Mouse (Mus musculus): ENCODE data around the gene Acyp1. TPM values are rescaled to one million over a fixed set of nuclear protein-coding genes. Genes with fewer than 3 reads are reported as not detected.

Acyp1 gene
- total RNA-seq, 2 experiments from 2014 or later: 32.9 to 37.4 TPM

DNA sequence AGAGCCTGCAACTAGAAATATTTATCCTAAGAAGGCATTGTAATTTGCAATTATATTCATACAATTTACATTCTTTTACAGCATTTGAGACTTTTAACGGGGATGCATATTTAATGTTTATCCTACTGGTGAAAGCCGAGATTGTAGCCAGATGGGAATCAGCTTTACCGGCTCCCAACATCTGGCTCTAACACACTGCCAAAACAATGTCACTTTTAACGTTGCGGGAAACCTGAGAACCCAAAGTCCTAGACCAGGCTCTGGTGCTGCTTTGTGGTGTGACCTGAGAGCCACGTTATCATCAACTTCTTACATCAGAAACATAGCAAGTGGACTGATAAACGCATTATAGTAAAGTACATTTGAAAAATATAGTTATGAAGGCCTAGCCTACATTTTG lies 23.3 kb downstream of the Acyp1 start:
- no peak overlapping the region for H3K4me3 ChIP-seq
- TF ChIP-seq CTCF (IDR thresholded peaks at IDR 0.05): no peak
- intact Hi-C loops (cut with DNase I): no loop called here
- H3K27ac ChIP-seq: no peak overlapping the region
- DNase-seq (ENCODE audit: extremely low spot score in 1 of 2, low spot score in 2 of 2): no peak

DNA sequence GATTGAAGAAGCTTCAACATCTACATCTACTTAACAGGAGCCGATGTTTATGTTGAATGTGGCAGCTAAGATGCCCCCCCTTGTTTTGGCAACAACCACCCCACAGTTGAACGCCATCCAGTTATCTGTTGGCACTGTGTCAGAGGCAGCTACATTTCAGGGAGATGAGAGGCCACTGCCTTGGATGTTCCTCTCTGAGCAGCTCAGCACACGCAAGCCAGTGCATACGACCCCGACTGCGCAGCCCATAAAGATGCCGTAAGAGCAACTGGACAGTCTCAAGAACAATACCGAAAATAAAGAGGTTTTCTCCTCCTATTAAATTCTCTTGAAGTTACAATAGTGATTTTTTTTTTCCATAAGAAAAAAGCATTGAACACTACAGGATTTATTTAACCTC lies 23.7 kb downstream of the Acyp1 start:
- no peak for DNase-seq (ENCODE audit: extremely low spot score in 1 of 2, low spot score in 2 of 2)
- intact Hi-C loops (cut with DNase I): no loop called here
- no peak for TF ChIP-seq CTCF (IDR thresholded peaks at IDR 0.05)
- no peak overlapping the region for H3K27ac ChIP-seq
- no peak overlapping the region for H3K4me3 ChIP-seq

- peak in 1 of 2 experiments; percentile 13 for DNase-seq (ENCODE audit: extremely low spot score in 1 of 2, low spot score in 2 of 2)
- H3K4me3 ChIP-seq: no peak overlapping the region
- intact Hi-C loops (cut with DNase I): no loop called here
- H3K27ac ChIP-seq: no peak overlapping the region
- no peak for TF ChIP-seq CTCF (IDR thresholded peaks at IDR 0.05)
These were observed 25.0 kb downstream of the Acyp1 start for GRCm38 (mm10) chr12:85263190-85263589.

DNA sequence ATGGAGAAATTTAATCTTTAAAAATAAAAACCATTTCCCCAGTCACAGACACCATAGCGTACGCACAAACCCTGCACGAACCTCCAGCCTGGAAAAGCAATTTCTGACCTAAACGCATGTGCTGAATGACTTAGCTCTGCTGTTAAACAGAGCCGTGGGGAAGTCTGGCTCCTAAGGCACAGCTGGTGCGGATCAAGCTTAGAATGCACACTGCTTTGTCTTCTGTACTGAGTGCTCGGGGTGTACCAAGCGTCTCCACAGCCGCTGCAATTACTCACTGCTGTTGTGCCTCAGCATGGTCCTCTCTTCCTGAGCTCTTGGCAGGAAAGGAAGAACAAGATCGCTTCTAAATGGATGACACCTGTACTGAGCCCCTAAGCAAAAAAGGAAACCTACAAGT lies 25.7 kb downstream of the Acyp1 start:
- intact Hi-C loops (cut with DNase I): no loop called here
- Histone ChIP-seq H3K27ac (no peak overlapping the region), H3K4me3 (no peak overlapping the region)
- DNase-seq (ENCODE audit: extremely low spot score in 1 of 2, low spot score in 2 of 2): no peak
- TF ChIP-seq CTCF (IDR thresholded peaks at IDR 0.05): no peak

DNA sequence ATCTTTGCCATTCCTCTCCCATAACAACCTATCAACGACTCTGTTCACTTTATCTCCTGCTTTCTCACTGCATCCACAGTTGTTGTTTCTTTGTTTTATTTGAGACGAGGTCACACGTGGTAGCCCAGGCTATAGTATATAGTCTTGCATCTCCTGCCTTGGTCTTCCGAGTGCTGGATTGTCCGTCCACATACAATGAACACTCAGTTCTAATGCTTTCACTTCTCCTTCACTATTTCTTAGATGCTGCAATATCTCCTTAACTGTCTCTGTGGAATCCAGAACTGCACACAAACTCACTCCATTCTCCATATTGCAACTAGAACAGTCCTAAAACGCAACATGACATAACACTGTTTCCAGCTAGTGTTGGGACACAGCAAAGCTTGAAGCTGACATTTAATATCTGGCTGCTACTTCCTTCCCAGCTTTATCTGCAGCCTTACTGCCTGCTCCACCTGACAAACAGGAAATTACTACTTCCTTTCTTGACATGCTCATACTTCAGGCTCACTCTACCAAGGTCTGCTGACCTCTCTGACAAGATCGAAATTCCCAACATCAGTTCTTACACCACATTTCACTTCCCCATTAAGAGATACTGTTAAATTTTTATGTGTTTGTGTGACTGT lies 31.1 kb downstream of the Acyp1 start:
- no peak for TF ChIP-seq CTCF (IDR thresholded peaks at IDR 0.05)

DNA sequence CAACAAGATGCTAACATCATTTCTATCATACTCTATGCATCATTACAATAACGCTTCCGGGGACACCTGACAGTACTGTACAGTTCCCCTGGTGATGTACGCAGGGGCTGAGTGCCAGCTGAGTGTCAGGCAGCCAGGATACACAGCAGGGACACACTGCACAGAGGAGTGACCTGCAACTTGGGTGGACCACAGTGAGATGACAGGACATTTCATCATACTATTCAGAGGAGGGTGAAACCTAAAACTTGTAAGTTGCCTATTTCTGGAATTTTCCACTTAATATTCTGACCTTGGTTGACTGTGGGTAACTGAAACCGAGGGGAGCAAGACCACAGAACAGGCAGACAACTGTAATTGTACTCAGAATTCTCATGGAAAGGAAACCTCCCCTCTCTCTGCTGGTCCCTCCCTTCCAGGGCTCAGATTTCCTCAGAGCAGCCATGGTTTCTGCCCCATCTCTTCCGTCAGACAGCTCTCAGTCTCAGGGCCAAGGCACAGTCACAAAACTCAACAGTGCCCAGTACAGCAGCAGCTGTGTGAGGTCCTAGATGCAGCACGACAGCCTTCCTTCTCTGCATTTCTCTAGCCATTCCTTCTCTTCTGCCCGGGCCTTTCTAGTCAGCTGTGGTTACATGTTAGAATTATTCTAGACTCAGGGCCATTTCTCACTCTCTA lies 32.0 kb downstream of the Acyp1 start:
- no peak for TF ChIP-seq CTCF (IDR thresholded peaks at IDR 0.05)
- intact Hi-C loops (cut with DNase I): no loop called here
- DNase-seq (ENCODE audit: extremely low spot score in 1 of 2, low spot score in 2 of 2): no peak
- H3K27ac ChIP-seq: no peak overlapping the region
- no peak overlapping the region for H3K4me3 ChIP-seq

More for the DNA sequence above, 31.1 kb downstream of the Acyp1 start:
- Histone ChIP-seq H3K27ac (no peak overlapping the region), H3K4me3 (no peak overlapping the region)
- intact Hi-C loops (cut with DNase I): no loop called here
- no peak for DNase-seq (ENCODE audit: extremely low spot score in 1 of 2, low spot score in 2 of 2)

GRCm38 (mm10) chr12:85252083-85252482 lies 36.2 kb downstream of the Acyp1 start:
- DNase-seq (ENCODE audit: extremely low spot score in 1 of 2, low spot score in 2 of 2): no peak
- no peak overlapping the region for H3K27ac ChIP-seq
- intact Hi-C loops (cut with DNase I): no loop called here
- no peak overlapping the region for H3K4me3 ChIP-seq
- no peak for TF ChIP-seq CTCF (IDR thresholded peaks at IDR 0.05)

GRCm38 (mm10) chr12:85237553-85237952 lies 50.7 kb downstream of the Acyp1 start:
- H3K27ac ChIP-seq: no peak overlapping the region
- intact Hi-C loops (cut with DNase I): no loop called here
- no peak for TF ChIP-seq CTCF (IDR thresholded peaks at IDR 0.05)
- no peak overlapping the region for H3K4me3 ChIP-seq
- no peak for DNase-seq (ENCODE audit: extremely low spot score in 1 of 2, low spot score in 2 of 2)

DNA sequence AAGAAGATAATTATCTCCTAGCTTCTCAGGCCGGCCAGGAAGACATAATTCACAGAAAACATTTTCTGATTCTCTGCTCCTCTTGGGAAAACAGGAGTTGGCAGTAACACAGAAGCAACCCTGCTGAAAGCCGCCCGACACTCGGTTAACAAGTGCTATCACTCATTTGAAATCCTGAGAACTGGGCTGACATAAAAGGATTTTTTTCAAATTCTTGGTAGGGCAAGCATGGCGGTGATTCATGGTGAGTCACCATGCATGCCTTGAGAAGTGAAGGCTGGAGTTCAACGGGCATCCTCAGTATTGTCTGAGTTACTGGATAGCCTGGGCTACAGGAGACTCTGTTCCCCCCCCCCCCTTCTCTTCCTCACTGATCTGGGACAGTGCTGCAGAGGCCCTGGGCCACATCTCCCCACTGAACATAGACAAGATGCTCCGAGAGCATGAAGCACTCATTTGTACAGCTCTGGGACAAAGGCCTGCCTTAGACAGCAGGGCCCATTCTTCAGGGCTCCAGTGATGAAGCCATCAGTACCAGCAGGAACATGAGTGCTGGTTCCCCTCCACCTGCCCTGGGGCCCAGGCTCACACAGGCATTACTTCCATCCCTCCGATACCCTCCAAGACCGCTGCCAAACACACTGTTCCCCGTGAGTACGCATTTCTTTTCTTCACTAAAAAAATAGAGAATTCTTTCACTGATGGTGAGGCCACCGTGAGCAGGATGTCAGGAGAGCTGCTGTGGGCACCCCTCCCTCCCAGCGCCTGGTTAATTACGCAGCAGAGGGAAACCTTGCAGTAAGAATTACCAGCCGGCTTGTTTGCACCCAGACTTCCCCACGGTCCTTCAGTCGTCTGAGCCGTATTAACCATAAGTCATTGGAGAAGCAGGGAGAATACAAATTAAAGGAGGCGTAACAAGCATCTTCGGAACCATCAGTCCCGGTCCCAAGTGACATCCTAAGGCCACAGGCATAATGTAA lies 54.6 kb downstream of the Acyp1 start:
- intact Hi-C loops (cut with DNase I): no loop called here
- DNase-seq (ENCODE audit: extremely low spot score in 1 of 2, low spot score in 2 of 2): no peak
- TF ChIP-seq CTCF (IDR thresholded peaks at IDR 0.05): no peak
- H3K4me3 ChIP-seq: no peak overlapping the region
- no peak overlapping the region for H3K27ac ChIP-seq

GRCm38 (mm10) chr12:85227876-85228599 lies 60.2 kb downstream of the Acyp1 start:
- Histone ChIP-seq H3K4me3 (no peak overlapping the region), H3K27ac (no peak overlapping the region)
- no peak for DNase-seq (ENCODE audit: extremely low spot score in 1 of 2, low spot score in 2 of 2)
- intact Hi-C loops (cut with DNase I): no loop called here
- TF ChIP-seq CTCF (IDR thresholded peaks at IDR 0.05): no peak

DNA sequence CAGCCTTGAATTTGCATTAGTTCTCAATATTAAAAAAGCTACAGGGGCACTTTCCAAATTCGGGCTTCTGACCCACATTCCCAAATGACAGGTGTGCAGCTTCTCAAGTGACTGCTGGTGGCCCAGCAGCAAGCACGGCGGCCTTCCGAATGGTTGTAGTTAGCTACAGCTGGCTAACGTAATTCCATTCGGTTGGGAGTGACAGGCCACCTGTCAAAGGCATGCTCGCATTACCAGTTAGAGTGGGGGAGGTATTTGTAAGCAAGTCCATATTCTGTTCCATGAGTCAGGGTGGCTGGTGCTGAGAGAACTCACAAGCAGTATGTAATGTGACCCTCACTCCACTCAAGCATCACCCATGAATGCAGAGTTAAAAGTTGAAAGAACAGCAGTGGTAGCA lies 61.0 kb downstream of the Acyp1 start:
- TF ChIP-seq CTCF (IDR thresholded peaks at IDR 0.05): no peak
- H3K4me3 ChIP-seq: no peak overlapping the region
- intact Hi-C loops (cut with DNase I): no loop called here

More for the DNA sequence above, 61.0 kb downstream of the Acyp1 start:
- H3K27ac ChIP-seq: no peak overlapping the region
- DNase-seq (ENCODE audit: extremely low spot score in 1 of 2, low spot score in 2 of 2): no peak

Small RNAs within 50 kb of the gene (microRNA-seq; reads per million reads assigned to microRNA genes)
- 0 to 0.48 reads per million in 2 experiments for gene Mir6938

Other genes with a start within 250 kb of the Acyp1 start
- 1 to 10 TPM; 1.9 to 2.1 TPM for gene Prox2, start 177.7 kb downstream of the Acyp1 start, total RNA-seq (2021)
- 100 to 1,000 TPM; 146 to 156 TPM for gene Dlst, start 177.6 kb downstream of the Acyp1 start, total RNA-seq (2021)
- gene Rps6kl1, start 137.2 kb downstream of the Acyp1 start, total RNA-seq (2021): 10 to 100 TPM; 33.9 to 38.6 TPM
- 1 to 10 TPM; 2.6 TPM for gene Pgf, start 110.6 kb downstream of the Acyp1 start, total RNA-seq (2021)
- gene Eif2b2, start 69.0 kb downstream of the Acyp1 start, total RNA-seq (2021): 10 to 100 TPM; 58.5 to 74.0 TPM
- 10 to 100 TPM; 16.6 to 17.4 TPM for gene Mlh3, start 17.8 kb downstream of the Acyp1 start, total RNA-seq (2021)
- 1 to 10 TPM; 2.0 to 2.8 TPM for gene Zc2hc1c, start 153 bp upstream of the Acyp1 start, total RNA-seq (2021)
- gene Nek9, start 50.9 kb upstream of the Acyp1 start, total RNA-seq (2021): 10 to 100 TPM; 32.9 to 34.8 TPM
- gene Tmed10, start 86.4 kb upstream of the Acyp1 start, total RNA-seq (2021): 100 to 1,000 TPM; 164 to 165 TPM
- 10 to 100 TPM; 56.9 to 88.9 TPM for gene Fos, start 185.5 kb upstream of the Acyp1 start, total RNA-seq (2021)

All from left cerebral cortex, adult 2 months (tissue).